Mouse (Mus musculus) midbrain, embryonic 12.5 days (tissue): Measurements from ENCODE around the gene Dhrs4. TPM values are rescaled to one million over a fixed set of nuclear protein-coding genes. Genes with fewer than 3 reads are reported as not detected.

Experiments used
- ATAC-seq: fragments of 200-750 bp; cut with Nextera tagmentation; 2 replicates; pipeline ENCODE4 v1.8.0; 2017; ENCODE audit warnings: low read depth, moderate TSS enrichment, moderate library complexity; ENCODE audit not compliant: low FRiP score
- H3K27ac ChIP-seq: fragments of 300-500 bp; sonication (generic); replicated peaks from 2 replicates; pipeline ENCODE4 v1.5.1; 2016; ENCODE audit warnings: mild to moderate bottlenecking
- H3K27me3 ChIP-seq: fragments of 300-500 bp; sonication (generic); 2 replicates; pipeline ENCODE4 v1.6.1; 2016; ENCODE audit warnings: mild to moderate bottlenecking
- H3K36me3 ChIP-seq: fragments of 300-500 bp; sonication (generic); 2 replicates; pipeline ENCODE4 v1.6.1; 2016
- H3K4me1 ChIP-seq: fragments of 300-500 bp; sonication (generic); 2 replicates; pipeline ENCODE4 v1.6.1; 2016
- H3K4me2 ChIP-seq: fragments of 300-500 bp; sonication (generic); replicated peaks from 2 replicates; pipeline ENCODE4 v1.6.1; 2016; ENCODE audit warnings: mild to moderate bottlenecking, moderate library complexity
- H3K4me3 ChIP-seq: fragments of 300-500 bp; sonication (generic); 2 replicates; pipeline ENCODE4 v1.5.1; 2016; ENCODE audit warnings: mild to moderate bottlenecking
- H3K9ac ChIP-seq: fragments of 300-500 bp; sonication (generic); replicated peaks from 2 replicates; pipeline ENCODE4 v1.6.1; 2016; ENCODE audit warnings: mild to moderate bottlenecking, moderate library complexity
- H3K9me3 ChIP-seq: fragments of 300-500 bp; sonication (generic); 2 replicates; pipeline ENCODE4 v1.6.1; 2016; ENCODE audit warnings: mild to moderate bottlenecking
- WGBS: fragments of 180-500 bp; shearing (Covaris S2); methylation state at CpG from one replicate; pipeline ENCODE4 v1.1.7; 2016; 5-methylcytosine and 5-hydroxymethylcytosine counted together
- polyA plus RNA-seq: library from polyadenylated mRNA; unstranded; fragments of >200 nt; fragmentation: Nextera tagmentation; extraction: Ambion mirVana; gene quantifications from 2 replicates; pipeline ENCODE4 v1.2.1, GENCODE M21; 2016

Gene Dhrs4
- polyA plus RNA-seq, 1 experiment from 2014 or later: 39.6 TPM

GRCm38 (mm10) chr14:55490361-55491201 is 12.0 kb downstream of the Dhrs4 start, which contains the start of gene Carmil3:
Carmil3 (plus strand) TSS chr14:55490651.
- ATAC-seq: peak; percentile 92
- H3K9me3 ChIP-seq: no peaks in the 10 kb centered on the region
- H3K27ac ChIP-seq: peak within 1 kb of the TSS; percentile 91
- H3K4me3 ChIP-seq: peak within 1 kb of the TSS; percentile 88
- peak within 1 kb of the TSS; percentile 92 for H3K9ac ChIP-seq
- H3K36me3 ChIP-seq: peaks cover 25% of the 10 kb centered on the region; the same call in 1 of the 2 replicates
- peaks cover 20% of the 10 kb centered on the region for H3K4me1 ChIP-seq
- no peaks in the 10 kb centered on the region for H3K27me3 ChIP-seq
- H3K4me2 ChIP-seq: peak within 1 kb of the TSS; percentile 78
- WGBS: under 1% methylated on average over 65 of the region's 68 CpGs

- no peaks in the 10 kb centered on the region for H3K9me3 ChIP-seq
- peak overlapping the region; percentile 92 for H3K9ac ChIP-seq
- peak overlapping the region; percentile 78 for H3K4me2 ChIP-seq
- peak overlapping the region; percentile 88 for H3K4me3 ChIP-seq
- peaks cover 20% of the 10 kb centered on the region for H3K4me1 ChIP-seq
- H3K27me3 ChIP-seq: no peaks in the 10 kb centered on the region
- H3K36me3 ChIP-seq: peaks cover 30% of the 10 kb centered on the region
- H3K27ac ChIP-seq: peak overlapping the region; percentile 91
- WGBS: under 1% methylated on average over 30 of the region's 30 CpGs
- ATAC-seq: peak; percentile 72
Measured at GRCm38 (mm10) chr14:55491291-55491833, 12.8 kb downstream of the Dhrs4 start.

DNA sequence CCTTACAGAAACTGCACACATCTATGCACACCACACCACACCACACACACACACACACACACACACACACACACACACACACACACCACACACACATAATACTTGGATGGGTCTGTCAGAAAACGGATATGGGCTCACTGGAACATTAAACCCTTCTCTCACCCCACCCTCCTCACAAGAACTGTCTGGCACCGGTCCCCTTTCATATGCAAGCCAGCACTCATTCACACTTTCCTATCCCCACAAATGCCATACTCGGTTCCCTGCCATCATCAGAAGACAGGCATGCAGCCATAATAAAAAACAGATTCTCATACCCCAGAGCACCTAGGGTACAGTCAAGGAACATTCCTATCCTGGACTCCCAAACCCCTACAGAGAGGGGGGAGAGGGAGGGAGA is 13.5 kb downstream of the Dhrs4 start:
- Histone ChIP-seq H3K4me3 (peak overlapping the region; percentile 88), H3K9ac (0 out of 2 replicates have a peak overlapping the region, but pooled peaks have one; percentile 92), H3K4me1 (peaks cover 20% of the 10 kb centered on the region), H3K4me2 (peak overlapping the region; percentile 78), H3K27ac (peak overlapping the region; percentile 91), H3K36me3 (peaks cover 30% of the 10 kb centered on the region), H3K27me3 (no peaks in the 10 kb centered on the region), H3K9me3 (no peaks in the 10 kb centered on the region)
- 56% methylated on average over 3 of the region's 3 CpGs for WGBS
- no peak for ATAC-seq

GRCm38 (mm10) chr14:55495509-55496240 is 17.1 kb downstream of the Dhrs4 start:
- Histone ChIP-seq H3K9ac (no peak overlapping the region), H3K4me3 (no peak overlapping the region), H3K4me1 (peaks cover 17% of the 10 kb centered on the region), H3K27ac (no peak overlapping the region), H3K27me3 (no peaks in the 10 kb centered on the region), H3K36me3 (peaks cover 54% of the 10 kb centered on the region), H3K4me2 (no peak overlapping the region), H3K9me3 (no peaks in the 10 kb centered on the region)
- WGBS: 76% methylated on average over 20 of the region's 20 CpGs
- no peak for ATAC-seq

DNA sequence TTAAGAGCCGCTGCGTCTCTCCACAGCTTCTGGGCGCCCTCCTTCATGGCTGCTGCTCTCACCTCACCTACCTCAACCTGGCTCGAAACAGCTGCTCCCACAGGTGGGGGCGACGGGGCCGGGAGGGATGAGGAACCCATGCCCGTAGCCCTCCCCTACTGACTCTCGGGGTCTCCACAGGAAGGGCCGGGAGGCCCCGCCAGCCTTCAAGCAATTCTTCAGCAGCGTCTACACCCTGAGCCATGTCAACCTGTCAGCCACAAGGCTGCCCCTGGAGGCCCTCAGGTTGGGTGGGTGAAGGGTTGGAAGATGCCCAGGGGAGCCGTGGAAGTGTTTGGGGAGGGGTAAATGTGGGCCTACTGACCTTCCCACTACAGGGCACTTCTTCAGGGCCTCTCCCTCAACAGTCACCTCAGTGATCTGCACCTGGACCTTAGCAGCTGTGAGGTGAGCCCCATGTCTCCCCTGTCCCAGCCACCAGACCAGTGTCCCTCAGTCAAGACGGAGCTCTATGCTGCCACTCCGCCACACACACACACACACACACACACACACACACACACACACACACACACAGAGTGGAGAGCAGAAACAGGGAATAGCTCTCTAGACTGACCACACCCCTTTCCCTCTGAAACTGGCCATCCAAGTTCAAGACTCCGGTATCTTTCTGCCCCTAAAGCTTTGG is 18.3 kb downstream of the Dhrs4 start:
- H3K4me2 ChIP-seq: no peak overlapping the region
- no peak overlapping the region for H3K27ac ChIP-seq
- H3K9ac ChIP-seq: no peak overlapping the region
- H3K4me1 ChIP-seq: peaks cover 13% of the 10 kb centered on the region
- no peaks in the 10 kb centered on the region for H3K9me3 ChIP-seq
- no peaks in the 10 kb centered on the region for H3K27me3 ChIP-seq
- ATAC-seq: peak; percentile 35
- 75% methylated on average over 16 of the region's 16 CpGs for WGBS
- H3K36me3 ChIP-seq: peaks cover 63% of the 10 kb centered on the region
- H3K4me3 ChIP-seq: no peak overlapping the region

DNA sequence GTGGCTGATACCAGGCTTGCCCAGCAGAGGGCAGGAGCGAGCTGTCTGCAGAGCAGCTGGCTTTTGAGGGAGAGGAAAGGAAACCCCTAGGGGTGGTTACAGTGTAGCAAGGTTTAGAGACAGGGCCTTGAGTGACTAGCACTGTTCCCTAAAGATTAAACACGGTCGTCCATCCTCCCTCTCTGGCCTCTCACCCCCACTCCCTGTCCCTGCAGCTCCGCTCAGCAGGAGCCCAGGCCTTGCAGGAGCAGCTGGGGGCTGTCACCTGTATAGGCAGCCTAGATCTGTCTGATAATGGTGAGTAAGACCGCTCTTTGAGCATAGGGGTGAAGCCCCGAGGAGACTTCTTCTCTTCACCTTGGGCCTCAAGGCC is 18.9 kb downstream of the Dhrs4 start:
- WGBS: 38% methylated on average over 6 of the region's 6 CpGs
- H3K4me2 ChIP-seq: no peak overlapping the region
- peaks cover 7% of the 10 kb centered on the region for H3K4me1 ChIP-seq
- H3K27ac ChIP-seq: no peak overlapping the region
- H3K4me3 ChIP-seq: no peak overlapping the region
- H3K9ac ChIP-seq: peak overlapping the region; percentile 24; the same call in 1 of the 2 replicates
- H3K36me3 ChIP-seq: peaks cover 68% of the 10 kb centered on the region
- H3K9me3 ChIP-seq: no peaks in the 10 kb centered on the region
- H3K27me3 ChIP-seq: no peaks in the 10 kb centered on the region
- ATAC-seq: peak; percentile 66

GRCm38 (mm10) chr14:55505612-55506011 is 27.1 kb downstream of the Dhrs4 start:
- Histone ChIP-seq H3K4me3 (no peak overlapping the region), H3K36me3 (peaks cover 21% of the 10 kb centered on the region), H3K27ac (no peak overlapping the region), H3K9me3 (no peaks in the 10 kb centered on the region), H3K4me2 (no peak overlapping the region), H3K9ac (no peak overlapping the region), H3K27me3 (0 out of 2 replicates have a peak, but pooled peaks cover 4% of the 10 kb centered on the region), H3K4me1 (peaks cover 4% of the 10 kb centered on the region; the same call in 1 of the 2 replicates)
- WGBS: 82% methylated on average over 9 of the region's 9 CpGs
- ATAC-seq: no peak

GRCm38 (mm10) chr14:55507801-55508200 is 29.2 kb downstream of the Dhrs4 start:
- Histone ChIP-seq H3K4me2 (no peak overlapping the region), H3K9ac (no peak overlapping the region), H3K27me3 (peaks cover 17% of the 10 kb centered on the region; the same call in 1 of the 2 replicates), H3K36me3 (peaks cover 5% of the 10 kb centered on the region; the same call in 1 of the 2 replicates), H3K9me3 (no peaks in the 10 kb centered on the region), H3K27ac (no peak overlapping the region), H3K4me1 (peaks cover 4% of the 10 kb centered on the region; the same call in 1 of the 2 replicates), H3K4me3 (no peak overlapping the region)
- no peak for ATAC-seq
- WGBS: 68% methylated on average over 7 of the region's 7 CpGs

- H3K27ac ChIP-seq: no peak overlapping the region
- 79% methylated on average over 10 of the region's 10 CpGs for whole genome bisulfite sequencing
- no peak for ATAC-seq
- peaks cover 18% of the 10 kb centered on the region; the same call in 1 of the 2 replicates for H3K27me3 ChIP-seq
- H3K9ac ChIP-seq: no peak overlapping the region
- peaks cover 4% of the 10 kb centered on the region; the same call in 1 of the 2 replicates for H3K4me1 ChIP-seq
- no peaks in the 10 kb centered on the region; the same call in 1 of the 2 replicates for H3K36me3 ChIP-seq
- no peaks in the 10 kb centered on the region for H3K9me3 ChIP-seq
- no peak overlapping the region for H3K4me3 ChIP-seq
- no peak overlapping the region for H3K4me2 ChIP-seq
Measured at GRCm38 (mm10) chr14:55509540-55509939, 31.0 kb downstream of the Dhrs4 start.

DNA sequence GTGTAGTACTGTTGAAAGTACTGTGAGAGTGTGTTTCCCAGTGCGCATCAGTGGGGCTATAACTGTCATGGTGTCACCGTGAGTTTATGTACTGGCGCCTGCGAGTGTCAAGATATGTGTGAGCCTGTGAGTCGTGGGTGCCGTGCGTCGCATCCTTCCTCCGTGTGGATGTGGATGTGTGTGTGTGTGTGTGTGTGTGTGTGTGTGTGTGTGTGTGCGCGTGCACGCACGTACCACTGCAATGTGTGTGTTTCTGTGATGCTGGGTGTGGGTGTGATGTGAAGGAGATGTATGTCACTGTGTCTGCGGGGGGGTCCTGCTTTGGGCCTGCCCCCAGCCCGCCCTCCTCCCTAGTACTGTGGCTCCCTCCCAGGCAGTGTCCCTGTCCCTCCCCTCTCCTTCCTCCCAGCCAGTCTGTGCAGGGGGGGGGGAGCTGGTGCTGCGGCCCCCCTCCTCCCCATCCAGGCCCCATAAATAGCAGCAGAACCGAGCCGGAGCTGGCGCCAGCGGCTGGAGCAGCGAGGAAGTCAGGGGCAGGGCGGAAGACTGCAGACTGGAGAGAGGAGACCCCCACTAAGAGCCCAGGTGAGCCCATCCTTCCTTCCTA is 31.7 kb downstream of the Dhrs4 start, which contains the start of gene Cpne6:
Cpne6 (plus strand) TSS at position 321 of the 607 bp plus-strand sequence.
- ATAC-seq: no peak
- Histone ChIP-seq H3K27me3 (peaks cover 18% of the 10 kb centered on the region; the same call in 1 of the 2 replicates), H3K4me3 (no peak within 1 kb of the TSS), H3K4me1 (peaks cover 4% of the 10 kb centered on the region; the same call in 1 of the 2 replicates), H3K9ac (no peak within 1 kb of the TSS), H3K4me2 (no peak within 1 kb of the TSS), H3K36me3 (no peaks in the 10 kb centered on the region; the same call in 1 of the 2 replicates), H3K27ac (no peak within 1 kb of the TSS), H3K9me3 (no peaks in the 10 kb centered on the region)
- WGBS: 73% methylated on average over 17 of the region's 22 CpGs

GRCm38 (mm10) chr14:55511037-55511436 is 32.5 kb downstream of the Dhrs4 start:
- no peaks in the 10 kb centered on the region for H3K9me3 ChIP-seq
- no peak overlapping the region for H3K4me2 ChIP-seq
- no peak overlapping the region for H3K4me3 ChIP-seq
- ATAC-seq: no peak
- no peak overlapping the region for H3K27ac ChIP-seq
- H3K27me3 ChIP-seq: peaks cover 18% of the 10 kb centered on the region; the same call in 1 of the 2 replicates
- no peaks in the 10 kb centered on the region for H3K36me3 ChIP-seq
- peaks cover 4% of the 10 kb centered on the region; the same call in 1 of the 2 replicates for H3K4me1 ChIP-seq
- no peak overlapping the region for H3K9ac ChIP-seq
- WGBS: 57% methylated on average over 7 of the region's 7 CpGs
